Mouse (Mus musculus) brain, embryonic 14.5 days (tissue): ENCODE measurements around the gene Mnat1.

ENCODE experiments used
- CTCF ChIP-seq: fragments of 200-500 bp; IDR thresholded peaks from 2 replicates; pipeline ENCODE4 v1.5.1; 2012; ENCODE audit warnings: inconsistent platforms, mild to moderate bottlenecking, moderate library complexity, borderline replicate concordance; ENCODE audit not compliant: insufficient read depth, insufficient read length; ENCODE audit errors: extremely low read depth
- POLR2A ChIP-seq: fragments of 200-500 bp; IDR thresholded peaks from 2 replicates; pipeline ENCODE4 v1.6.1; 2012; ENCODE audit warnings: mild to moderate bottlenecking, inconsistent platforms, borderline replicate concordance; ENCODE audit not compliant: poor library complexity, insufficient read depth, insufficient read length, severe bottlenecking; ENCODE audit errors: extremely low read depth

DNA sequence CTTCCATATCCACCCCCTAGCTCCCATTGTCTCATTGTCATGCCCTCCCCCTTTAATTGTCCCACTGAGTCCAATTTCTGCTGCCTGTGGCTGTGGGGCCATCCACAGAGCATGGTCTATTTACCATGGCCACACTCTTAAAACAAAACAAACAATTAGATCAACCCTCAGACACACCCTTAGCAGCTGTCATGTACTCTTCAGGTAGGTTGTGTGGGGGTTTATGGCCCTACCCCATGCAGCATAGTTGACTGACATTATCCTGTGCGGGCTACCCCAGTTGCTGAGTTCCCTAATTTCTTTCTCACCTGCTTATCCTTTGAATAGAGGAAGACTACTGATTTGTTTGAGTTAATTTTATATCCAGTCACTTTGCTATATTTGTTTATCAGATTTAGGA lies 136.8 kb downstream of the Mnat1 start:
- TF ChIP-seq CTCF = no peak
- TF ChIP-seq POLR2A = no peak
